Mouse (Mus musculus) midbrain, embryonic 13.5 days (tissue): Measurements from ENCODE around the gene Reg3b. TPM values are rescaled to one million over a fixed set of nuclear protein-coding genes. Genes with fewer than 3 reads are reported as not detected.
A peak's percentile ranks its signal among the peaks of the same experiment; 100 is the strongest.
"Not testable (repeated sequence)": the region's sequence is repeated elsewhere in the genome, so short reads cannot be mapped to it uniquely, and the experiment has no call there.

Experiments
- ATAC-seq: fragments of 200-750 bp; cut with Nextera tagmentation; 2 replicates; pipeline ENCODE4 v1.8.0; 2017; ENCODE audit warnings: mild to moderate bottlenecking, moderate TSS enrichment, moderate library complexity
- H3K27ac ChIP-seq: fragments of 300-500 bp; sonication (generic); 2 replicates; pipeline ENCODE4 v1.5.1; 2015; ENCODE audit warnings: inconsistent platforms, mild to moderate bottlenecking, moderate library complexity
- H3K27me3 ChIP-seq: fragments of 300-500 bp; sonication (generic); 2 replicates; pipeline ENCODE4 v1.6.1; 2015; ENCODE audit warnings: mild to moderate bottlenecking, inconsistent platforms
- H3K36me3 ChIP-seq: fragments of 300-500 bp; sonication (generic); 2 replicates; pipeline ENCODE4 v1.6.1; 2015; ENCODE audit warnings: mild to moderate bottlenecking, inconsistent platforms
- H3K4me1 ChIP-seq: fragments of 300-500 bp; sonication (generic); replicated peaks from 2 replicates; pipeline ENCODE4 v1.6.1; 2015; ENCODE audit warnings: inconsistent platforms
- H3K4me2 ChIP-seq: fragments of 300-500 bp; sonication (generic); replicated peaks from 2 replicates; pipeline ENCODE4 v1.6.1; 2015; ENCODE audit warnings: moderate library complexity, mild to moderate bottlenecking, inconsistent platforms
- H3K4me3 ChIP-seq: fragments of 300-500 bp; sonication (generic); replicated peaks from 2 replicates; pipeline ENCODE4 v1.5.1; 2015; ENCODE audit warnings: mild to moderate bottlenecking, inconsistent platforms
- H3K9ac ChIP-seq: fragments of 300-500 bp; sonication (generic); replicated peaks from 2 replicates; pipeline ENCODE4 v1.6.1; 2015; ENCODE audit warnings: mild to moderate bottlenecking, inconsistent platforms
- H3K9me3 ChIP-seq: fragments of 300-500 bp; sonication (generic); 2 replicates; pipeline ENCODE4 v1.6.1; 2016; ENCODE audit warnings: mild to moderate bottlenecking, inconsistent platforms
- WGBS: fragments of 180-500 bp; shearing (Covaris S2); methylation state at CpG from one replicate; pipeline ENCODE4 v1.1.7; 2015; 5-methylcytosine and 5-hydroxymethylcytosine counted together
- polyA plus RNA-seq: library from polyadenylated mRNA; unstranded; fragments of >200 nt; fragmentation: Nextera tagmentation; extraction: Ambion mirVana; gene quantifications from 2 replicates; pipeline ENCODE4 v1.2.1, GENCODE M21; 2015

Reg3b gene
- polyA plus RNA-seq = not detected in 2 replicates

DNA sequence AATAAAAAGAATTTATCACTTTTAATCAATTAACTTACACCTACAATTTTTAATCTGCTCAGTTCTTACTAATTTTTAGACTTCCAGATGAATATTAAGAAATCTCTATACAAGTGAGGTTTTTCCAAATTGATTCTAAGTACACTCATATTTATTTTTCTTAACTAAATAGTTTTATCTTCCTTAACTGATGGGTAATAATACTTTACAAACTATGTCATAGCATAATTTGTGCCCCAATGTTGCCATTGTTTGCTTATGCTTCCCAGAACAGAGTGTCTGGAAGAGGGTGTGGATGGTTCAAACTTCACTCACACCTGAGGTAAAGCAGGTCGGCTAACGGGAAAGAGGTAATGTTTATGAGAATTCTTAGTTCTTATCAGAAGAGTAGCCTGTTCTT lies at the start of gene Reg3b:
TSS of gene Reg3b (plus strand) at position 301 of the 400 bp plus-strand sequence.
- Histone ChIP-seq H3K4me1 (no peaks in the 10 kb centered on the region), H3K27me3 (no peaks in the 10 kb centered on the region), H3K4me2 (no peak within 1 kb of the TSS), H3K9ac (no peak within 1 kb of the TSS), H3K9me3 (no peaks in the 10 kb centered on the region), H3K36me3 (no peaks in the 10 kb centered on the region), H3K4me3 (no peak within 1 kb of the TSS), H3K27ac (no peak within 1 kb of the TSS)
- WGBS = 99% methylated on average over 2 of the region's 2 CpGs
- no peak for ATAC-seq

DNA sequence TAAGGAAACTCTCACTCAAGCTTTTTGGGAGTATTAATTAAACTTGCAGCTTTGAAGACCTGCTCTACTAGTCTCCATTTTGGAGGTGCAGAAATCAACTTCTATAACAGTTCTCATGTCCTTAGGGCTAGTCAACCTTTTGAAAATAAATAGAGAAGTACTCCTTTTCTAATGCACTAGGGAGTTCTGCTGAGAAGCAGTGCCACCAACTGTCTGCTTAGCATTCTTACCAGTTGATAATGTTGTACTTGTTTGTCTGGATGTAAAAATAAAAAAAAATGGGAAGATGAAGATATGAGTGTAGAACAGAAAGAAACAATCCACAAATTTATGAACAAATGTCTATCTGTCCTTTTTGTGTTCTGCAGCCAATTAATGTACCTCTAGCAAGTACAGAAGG lies 42.7 kb upstream of the Reg3b start:
- Histone ChIP-seq H3K27ac (no peak overlapping the region), H3K36me3 (no peaks in the 10 kb centered on the region), H3K4me3 (no peak overlapping the region), H3K27me3 (no peaks in the 10 kb centered on the region), H3K4me1 (0 out of 2 replicates have a peak, but pooled peaks cover 3% of the 10 kb centered on the region), H3K9ac (no peak overlapping the region), H3K9me3 (no peaks in the 10 kb centered on the region), H3K4me2 (no peak overlapping the region)
- no peak for ATAC-seq

DNA sequence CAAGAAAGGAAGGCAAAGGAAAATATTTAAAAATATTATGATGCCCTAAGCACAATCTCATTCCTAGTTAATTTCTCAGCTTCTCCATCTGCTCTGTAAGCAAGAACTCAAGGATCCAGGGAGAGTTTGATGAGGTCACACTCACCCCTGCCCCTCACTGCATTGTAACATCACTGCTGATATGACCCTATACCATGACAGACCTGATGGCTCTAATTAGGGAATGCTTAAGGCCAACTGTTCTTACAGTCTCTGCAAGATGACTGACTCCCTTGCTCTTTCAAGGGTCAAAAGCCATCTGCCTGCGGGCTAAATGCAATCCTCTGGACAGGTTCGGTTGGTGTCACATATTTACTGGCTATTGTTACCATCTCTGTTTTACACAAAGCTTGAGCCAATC lies 41.3 kb upstream of the Reg3b start:
- peak; percentile 70; the same call in 1 of the 2 replicates for ATAC-seq
- Histone ChIP-seq H3K9me3 (no peaks in the 10 kb centered on the region), H3K4me2 (no peak overlapping the region), H3K27ac (no peak overlapping the region), H3K4me3 (no peak overlapping the region), H3K36me3 (no peaks in the 10 kb centered on the region), H3K4me1 (0 out of 2 replicates have a peak, but pooled peaks cover 3% of the 10 kb centered on the region), H3K27me3 (no peaks in the 10 kb centered on the region), H3K9ac (no peak overlapping the region)
- WGBS = 43% methylated on average over 2 of the region's 2 CpGs

DNA sequence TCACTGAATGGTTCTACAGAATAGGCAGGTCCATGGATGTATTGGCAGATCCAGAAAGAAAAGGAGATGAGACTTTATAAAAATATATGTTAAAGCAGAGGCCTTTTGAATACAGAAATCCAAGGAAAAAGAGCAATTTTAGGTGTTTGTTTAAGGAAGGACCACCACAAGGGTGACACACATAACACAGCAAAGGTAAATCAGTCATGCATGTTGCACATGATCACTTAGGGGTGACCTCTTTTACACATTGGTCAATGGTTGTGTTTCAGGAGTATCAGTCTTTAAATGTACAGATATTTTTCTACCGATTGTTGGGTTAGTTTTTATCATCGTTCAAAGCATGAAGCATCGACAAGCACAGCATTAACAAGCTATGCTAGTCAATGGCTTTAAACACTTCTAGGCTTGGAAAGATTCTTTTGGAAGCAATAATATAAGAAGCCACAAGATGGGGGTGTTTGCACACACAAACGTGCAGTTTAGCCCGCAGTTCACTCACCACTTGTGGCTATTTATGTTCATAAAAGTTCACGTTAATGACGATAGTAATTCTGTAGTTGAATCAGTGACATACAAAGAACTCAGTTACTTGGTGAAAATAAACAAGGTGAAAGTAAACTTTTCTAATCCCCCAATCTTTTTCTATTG lies 38.4 kb upstream of the Reg3b start:
- Histone ChIP-seq H3K4me1 (0 out of 2 replicates have a peak, but pooled peaks cover 3% of the 10 kb centered on the region), H3K27me3 (no peaks in the 10 kb centered on the region), H3K36me3 (no peaks in the 10 kb centered on the region), H3K27ac (no peak overlapping the region), H3K4me3 (no peak overlapping the region), H3K4me2 (no peak overlapping the region), H3K9me3 (no peaks in the 10 kb centered on the region), H3K9ac (no peak overlapping the region)
- WGBS = 31% methylated on average over 7 of the region's 7 CpGs
- ATAC-seq = 0 out of 2 replicates have a peak, but pooled peaks have one; percentile 59

DNA sequence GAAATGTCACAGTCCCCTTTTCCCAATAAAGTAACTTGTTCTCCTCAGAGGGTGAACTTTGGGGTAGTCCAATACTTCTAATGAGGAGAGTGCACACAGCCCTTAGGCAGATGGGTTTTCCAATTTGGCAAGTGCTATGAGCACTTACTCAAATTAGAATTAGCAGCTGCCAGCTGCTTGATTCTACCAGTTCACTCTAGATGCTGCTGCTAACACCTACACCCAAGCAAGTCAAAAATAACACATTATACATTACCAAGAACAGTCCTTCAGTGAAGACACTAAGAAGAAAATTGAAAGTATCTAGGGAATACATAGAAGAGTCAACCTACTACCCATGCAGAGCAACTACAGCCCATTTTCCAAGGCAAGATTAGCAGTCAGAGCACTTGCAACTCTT lies 30.2 kb upstream of the Reg3b start:
- no peak overlapping the region for H3K27ac ChIP-seq
- no peak overlapping the region for H3K9ac ChIP-seq
- ATAC-seq = no peak
- no peaks in the 10 kb centered on the region for H3K27me3 ChIP-seq
- H3K4me3 ChIP-seq = no peak overlapping the region
- H3K4me1 ChIP-seq = no peaks in the 10 kb centered on the region
- no peaks in the 10 kb centered on the region for H3K36me3 ChIP-seq
- no peak overlapping the region for H3K4me2 ChIP-seq
- no peaks in the 10 kb centered on the region for H3K9me3 ChIP-seq

DNA sequence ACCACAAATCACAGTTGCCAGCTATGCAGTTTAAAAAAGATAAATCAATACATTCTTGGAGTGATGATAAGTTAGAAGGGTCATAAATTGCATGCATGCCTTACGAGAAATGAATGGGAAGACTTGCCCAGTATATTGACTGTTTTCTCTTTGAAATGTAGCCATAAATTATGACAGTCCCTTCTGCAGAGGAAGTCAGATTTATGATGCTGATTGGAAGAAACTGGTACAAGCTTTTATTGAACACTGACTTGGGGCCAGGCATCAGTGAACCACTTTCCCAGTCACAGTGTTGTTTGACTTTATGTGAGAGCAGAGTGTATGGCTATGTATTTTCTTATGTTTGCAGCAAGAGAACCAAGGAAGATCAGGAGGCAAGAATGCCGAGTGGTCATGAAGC lies 28.8 kb upstream of the Reg3b start:
- Histone ChIP-seq H3K9me3 (no peaks in the 10 kb centered on the region), H3K36me3 (no peaks in the 10 kb centered on the region), H3K4me3 (no peak overlapping the region), H3K9ac (no peak overlapping the region), H3K4me2 (no peak overlapping the region), H3K27ac (no peak overlapping the region), H3K4me1 (no peaks in the 10 kb centered on the region), H3K27me3 (no peaks in the 10 kb centered on the region)
- no peak for ATAC-seq
- WGBS = 89% methylated on average over 2 of the region's 2 CpGs

DNA sequence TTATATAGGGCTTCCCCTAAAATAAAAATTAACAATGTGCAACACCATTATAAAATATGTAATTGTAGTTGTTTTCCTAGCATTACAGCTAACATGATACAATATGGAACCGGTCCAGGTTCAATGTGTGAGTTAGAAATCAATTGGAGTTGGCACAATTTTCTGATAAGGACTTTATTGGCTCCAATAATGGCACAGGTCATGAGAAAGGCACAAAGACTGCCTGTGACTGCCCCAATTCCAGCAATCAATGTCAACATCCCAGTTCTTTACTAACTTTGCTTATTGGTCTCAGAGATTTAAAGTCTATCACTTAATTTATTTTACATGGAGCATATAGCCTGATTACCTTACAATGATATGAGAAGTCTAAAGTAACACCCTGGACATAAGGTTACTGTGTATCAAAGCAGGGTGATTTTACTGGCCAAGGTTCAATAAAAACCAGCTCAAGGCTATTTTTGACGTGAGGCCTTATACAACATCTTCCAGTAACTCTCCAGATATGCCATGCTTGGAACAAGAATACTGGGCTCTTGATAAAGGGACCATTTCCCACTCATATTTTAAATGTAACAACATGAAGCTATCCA lies 8.4 kb upstream of the Reg3b start:
- H3K4me2 ChIP-seq = no peak overlapping the region
- H3K4me1 ChIP-seq = no peaks in the 10 kb centered on the region
- H3K9me3 ChIP-seq = no peaks in the 10 kb centered on the region
- H3K27ac ChIP-seq = no peak overlapping the region
- H3K9ac ChIP-seq = no peak overlapping the region
- ATAC-seq = no peak
- no peaks in the 10 kb centered on the region for H3K27me3 ChIP-seq
- no peaks in the 10 kb centered on the region for H3K36me3 ChIP-seq
- 78% methylated on average over 2 of the region's 2 CpGs for WGBS
- no peak overlapping the region for H3K4me3 ChIP-seq

DNA sequence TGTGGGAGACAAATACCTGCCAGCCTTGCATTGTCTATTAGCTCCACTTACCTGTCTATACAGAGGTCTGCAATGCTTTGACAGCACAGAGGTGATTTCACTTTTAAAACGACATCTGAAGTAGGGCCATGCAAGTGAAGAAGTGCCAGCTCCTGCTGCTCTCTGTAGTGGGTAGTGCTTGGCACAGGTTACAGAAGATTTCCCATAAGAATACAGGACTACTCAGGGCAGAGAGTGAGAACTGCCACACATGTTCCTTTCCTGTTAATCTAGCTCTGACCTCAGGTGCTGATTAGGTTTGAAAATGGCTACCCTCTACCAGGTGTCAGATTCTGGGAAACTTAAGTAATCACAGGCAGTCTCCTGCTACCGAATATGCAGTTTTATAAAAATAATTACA lies 8.3 kb downstream of the Reg3b start, which contains the start of gene Reg3d:
TSS of gene Reg3d (minus strand) at position 101 of the 400 bp plus-strand sequence.
- 87% methylated on average over 2 of the region's 2 CpGs for WGBS
- ATAC-seq = no peak

DNA sequence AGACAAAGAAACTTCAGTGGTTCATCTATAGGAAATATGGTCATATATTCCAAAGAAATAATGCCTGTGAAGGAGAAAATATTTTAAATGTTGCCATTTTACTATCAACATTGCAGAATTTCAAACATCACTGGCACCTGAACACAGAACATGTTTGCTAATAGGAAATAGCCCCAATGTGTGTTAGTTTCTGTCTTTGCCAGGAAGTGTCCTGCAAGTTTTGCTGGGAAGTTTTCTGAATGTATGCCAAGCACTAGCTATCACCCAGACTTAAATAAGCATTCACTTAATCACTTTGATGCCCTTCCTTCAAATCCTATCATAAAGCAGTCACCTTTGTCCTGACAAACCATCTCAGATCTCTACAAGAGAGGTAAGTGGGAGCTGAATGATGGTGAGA lies 10.0 kb downstream of the Reg3b start, which contains the start of gene Reg3a:
TSS of gene Reg3a (plus strand) at position 301 of the 400 bp plus-strand sequence.
- no peaks in the 10 kb centered on the region for H3K36me3 ChIP-seq
- no peaks in the 10 kb centered on the region for H3K9me3 ChIP-seq
- H3K27me3 ChIP-seq = no peaks in the 10 kb centered on the region
- H3K4me1 ChIP-seq = no peaks in the 10 kb centered on the region
- no peak within 1 kb of the TSS for H3K9ac ChIP-seq
- no peak within 1 kb of the TSS for H3K4me3 ChIP-seq
- no peak for ATAC-seq
- no peak within 1 kb of the TSS for H3K4me2 ChIP-seq
- no peak within 1 kb of the TSS for H3K27ac ChIP-seq

More for the DNA sequence above, 8.3 kb downstream of the Reg3b start, which contains the start of gene Reg3d:
- H3K4me2 ChIP-seq = no peak within 1 kb of the TSS
- no peaks in the 10 kb centered on the region for H3K36me3 ChIP-seq
- H3K27me3 ChIP-seq = no peaks in the 10 kb centered on the region
- H3K27ac ChIP-seq = no peak within 1 kb of the TSS
- no peak within 1 kb of the TSS for H3K9ac ChIP-seq
- no peak within 1 kb of the TSS for H3K4me3 ChIP-seq
- H3K9me3 ChIP-seq = no peaks in the 10 kb centered on the region
- H3K4me1 ChIP-seq = no peaks in the 10 kb centered on the region

DNA sequence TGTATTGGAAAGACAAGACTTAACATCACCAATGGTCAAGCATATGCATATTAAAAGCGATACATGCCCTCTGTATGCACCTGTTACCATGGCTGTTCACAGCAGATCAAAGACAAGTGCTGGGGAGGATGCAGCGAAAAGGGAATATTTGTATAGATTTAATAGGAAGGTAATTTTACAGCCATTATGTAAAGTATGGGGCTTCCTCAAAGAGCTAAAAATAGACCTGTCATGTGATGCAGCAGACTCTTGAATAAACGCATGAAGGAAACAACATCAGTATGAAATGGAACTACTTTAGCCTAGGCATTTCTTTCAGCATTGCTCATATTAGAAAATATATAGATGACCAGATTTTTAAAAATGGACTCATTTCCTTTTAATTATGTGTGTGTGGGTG lies 15.2 kb downstream of the Reg3b start:
- no peak for ATAC-seq
- Histone ChIP-seq H3K9me3 (no peaks in the 10 kb centered on the region), H3K4me1 (no peaks in the 10 kb centered on the region), H3K9ac (no peak overlapping the region), H3K36me3 (no peaks in the 10 kb centered on the region), H3K27ac (no peak overlapping the region), H3K4me2 (no peak overlapping the region), H3K4me3 (no peak overlapping the region), H3K27me3 (no peaks in the 10 kb centered on the region)
- WGBS = 77% methylated on average over 3 of the region's 3 CpGs

DNA sequence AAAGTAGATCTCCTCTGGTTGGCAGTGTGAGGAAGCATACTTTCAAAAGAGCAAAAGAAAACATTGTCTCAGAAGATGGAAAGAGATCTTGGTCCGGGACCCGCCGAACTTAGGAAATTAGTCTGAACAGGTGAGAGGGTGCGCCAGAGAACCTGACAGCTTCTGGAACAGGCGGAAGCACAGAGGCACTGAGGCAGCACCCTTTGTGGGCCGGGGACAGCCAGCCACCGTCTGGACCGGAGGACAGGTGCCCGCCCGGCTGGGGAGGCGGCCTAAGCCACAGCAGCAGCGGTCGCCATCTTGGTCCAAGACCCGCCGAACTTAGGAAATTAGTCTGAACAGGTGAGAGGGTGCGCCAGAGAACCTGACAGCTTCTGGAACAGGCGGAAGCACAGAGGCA lies 24.9 kb downstream of the Reg3b start, which contains the start of gene Reg2:
TSS of gene Reg2 (plus strand) at position 301 of the 400 bp plus-strand sequence.
- not testable (repeated sequence) for H3K27ac ChIP-seq, H3K36me3 ChIP-seq, H3K27me3 ChIP-seq, H3K9me3 ChIP-seq, H3K9ac ChIP-seq, H3K4me2 ChIP-seq, H3K4me1 ChIP-seq, H3K4me3 ChIP-seq, ATAC-seq
- 99% methylated on average over 4 of the region's 17 CpGs for WGBS

DNA sequence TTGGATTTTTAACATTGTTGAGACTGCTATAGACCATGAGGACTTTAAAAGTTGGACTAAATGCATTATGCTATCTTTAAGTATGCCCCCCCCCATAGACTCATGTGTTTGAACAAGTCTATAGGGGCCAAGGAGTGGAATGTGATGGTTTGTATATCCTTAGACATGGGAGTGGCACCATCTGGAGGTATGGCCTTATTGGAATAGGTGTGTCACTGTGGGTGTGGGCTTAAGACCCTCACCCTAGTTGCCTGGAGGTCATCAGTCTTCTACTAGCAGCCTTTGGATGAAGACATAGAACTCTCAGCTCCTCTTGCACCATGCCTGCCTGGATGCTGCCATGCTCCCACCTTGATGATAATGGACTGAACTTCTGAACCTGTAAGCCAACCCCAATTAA lies 52.0 kb downstream of the Reg3b start, which contains the start of gene Reg1:
TSS of gene Reg1 (plus strand) at position 301 of the 400 bp plus-strand sequence.
- not testable (repeated sequence) for H3K4me1 ChIP-seq, H3K36me3 ChIP-seq, H3K9ac ChIP-seq, H3K4me2 ChIP-seq, H3K4me3 ChIP-seq, ATAC-seq, H3K9me3 ChIP-seq, H3K27me3 ChIP-seq, H3K27ac ChIP-seq
